Mouse (Mus musculus): Measurements from ENCODE around the gene Cwh43.
"Not testable (repeated sequence)": the region's sequence is repeated elsewhere in the genome, so short reads cannot be mapped to it uniquely, and the experiment has no call there.

Gene Cwh43

GRCm38 (mm10) chr5:73480700-73481099 is 74.8 kb downstream of the Cwh43 start, which contains the start of gene Dcun1d4:
Gene Dcun1d4, plus strand, starts transcription at chr5:73481000.
- no peak for DNase-seq (ENCODE audit: low spot score)

GRCm38 (mm10) chr5:73481401-73481800 is 75.5 kb downstream of the Cwh43 start:
- DNase-seq (ENCODE audit: low spot score), result no peak

GRCm38 (mm10) chr5:73482381-73482780 is 76.5 kb downstream of the Cwh43 start:
- DNase-seq (ENCODE audit: low spot score), result not testable (repeated sequence)

- DNase-seq (ENCODE audit: low spot score), result no peak
Measured at GRCm38 (mm10) chr5:73484016-73484615, 78.2 kb downstream of the Cwh43 start.

- DNase-seq (ENCODE audit: low spot score), result no peak
Measured at GRCm38 (mm10) chr5:73486451-73486850, 80.6 kb downstream of the Cwh43 start.

- no peak for DNase-seq (ENCODE audit: low spot score)
Measured at GRCm38 (mm10) chr5:73489915-73490314, 84.0 kb downstream of the Cwh43 start.

GRCm38 (mm10) chr5:73490596-73491073 is 84.8 kb downstream of the Cwh43 start:
- peak; percentile 98 for DNase-seq (ENCODE audit: low spot score)

- DNase-seq (ENCODE audit: low spot score), result no peak
Measured at GRCm38 (mm10) chr5:73491074-73491836, 85.4 kb downstream of the Cwh43 start.

- peak; percentile 68 for DNase-seq (ENCODE audit: low spot score)
Measured at GRCm38 (mm10) chr5:73491837-73492720, 86.2 kb downstream of the Cwh43 start.

- no peak for DNase-seq (ENCODE audit: low spot score)
Measured at GRCm38 (mm10) chr5:73497401-73497800, 91.5 kb downstream of the Cwh43 start.

- DNase-seq (ENCODE audit: low spot score), result no peak
Measured at GRCm38 (mm10) chr5:73498559-73498958, 92.7 kb downstream of the Cwh43 start.

- DNase-seq (ENCODE audit: low spot score), result no peak
Measured at GRCm38 (mm10) chr5:73500867-73501440, 95.1 kb downstream of the Cwh43 start.

- DNase-seq (ENCODE audit: low spot score), result no peak
Measured at GRCm38 (mm10) chr5:73502422-73502821, 96.5 kb downstream of the Cwh43 start.

All from ovary, postnatal 14 days (tissue).